Mouse (Mus musculus): ENCODE results near the gene Hydin. TPM values are rescaled to one million over a fixed set of nuclear protein-coding genes. Genes with fewer than 3 reads are reported as not detected.
"Not testable (repeated sequence)": the region's sequence is repeated elsewhere in the genome, so short reads cannot be mapped to it uniquely, and the experiment has no call there.

Gene Hydin
- polyA plus RNA-seq, 1 experiment = 0.07 TPM

DNA sequence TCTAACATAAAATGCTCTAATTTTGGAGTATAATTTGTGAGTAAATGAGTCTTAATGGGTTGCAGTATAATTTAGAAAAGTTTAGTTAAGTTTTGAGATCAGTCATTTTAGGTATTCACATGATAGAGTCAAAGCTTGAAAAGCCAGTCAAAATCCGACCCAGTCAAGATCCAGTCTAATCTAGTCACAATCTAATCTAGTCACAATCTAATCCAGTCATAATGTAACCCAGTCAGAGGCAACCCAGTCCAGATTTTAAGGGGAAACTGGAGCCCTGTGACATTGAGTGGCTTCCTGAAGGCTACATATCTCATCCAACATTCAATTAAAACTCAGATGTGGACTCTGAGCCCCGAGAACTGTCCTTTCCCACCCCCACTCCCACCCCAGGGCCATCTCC is 72.7 kb downstream of the Hydin start:
- DNase-seq (ENCODE audit: low spot score) = no peak

DNA sequence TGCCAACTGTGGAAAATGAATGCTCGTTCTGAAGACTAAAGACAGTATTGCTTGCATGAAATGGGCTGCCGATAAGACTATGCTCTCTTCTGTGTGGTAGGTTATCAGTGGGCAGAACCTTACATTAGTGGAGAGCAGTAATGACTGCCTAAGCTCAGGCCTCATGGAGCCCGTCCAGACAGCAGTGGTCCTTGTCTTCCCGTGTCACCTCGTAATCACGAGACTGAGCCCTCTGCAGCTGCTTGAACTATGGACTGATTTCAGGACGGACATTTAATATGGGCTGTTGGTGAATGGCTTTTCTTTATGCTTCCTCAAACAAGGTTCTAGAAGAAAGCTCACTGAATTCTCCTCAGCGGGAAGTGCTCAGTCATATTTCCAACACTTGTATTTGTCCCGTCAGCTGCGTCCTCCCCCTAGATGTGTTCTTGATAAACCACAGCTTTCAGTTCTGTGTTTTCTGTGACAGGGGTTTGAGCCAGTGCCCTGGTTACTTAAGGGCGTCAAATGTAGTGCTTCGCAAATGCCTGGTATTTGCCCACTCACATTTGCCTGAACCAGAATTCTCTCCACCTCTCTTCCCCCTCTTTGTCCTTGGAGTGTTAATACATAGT is 73.4 kb downstream of the Hydin start:
- DNase-seq (ENCODE audit: low spot score) = no peak

GRCm38 (mm10) chr8:110345697-110346394 is 79.1 kb downstream of the Hydin start:
- no peak for DNase-seq (ENCODE audit: low spot score)

DNA sequence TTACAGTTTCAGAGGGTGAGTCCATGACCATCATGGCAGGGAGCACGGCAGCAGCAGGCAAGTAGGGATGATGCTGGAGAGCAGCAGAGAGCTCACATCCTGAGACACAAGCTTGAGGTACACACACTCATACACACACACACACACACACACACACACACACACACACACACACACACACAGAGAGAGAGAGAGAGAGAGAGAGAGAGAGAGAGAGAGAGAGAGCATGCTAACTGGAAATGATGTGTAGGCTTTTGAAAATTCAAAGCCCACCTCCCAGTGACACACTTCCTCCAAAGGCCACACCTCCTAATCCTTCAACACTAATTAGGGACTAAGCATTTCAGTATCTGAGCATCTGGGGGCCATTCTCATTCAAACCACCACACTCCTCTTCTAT is 80.1 kb downstream of the Hydin start:
- no peak for DNase-seq (ENCODE audit: low spot score)

GRCm38 (mm10) chr8:110350725-110351124 is 83.9 kb downstream of the Hydin start:
- DNase-seq (ENCODE audit: low spot score) = no peak

DNA sequence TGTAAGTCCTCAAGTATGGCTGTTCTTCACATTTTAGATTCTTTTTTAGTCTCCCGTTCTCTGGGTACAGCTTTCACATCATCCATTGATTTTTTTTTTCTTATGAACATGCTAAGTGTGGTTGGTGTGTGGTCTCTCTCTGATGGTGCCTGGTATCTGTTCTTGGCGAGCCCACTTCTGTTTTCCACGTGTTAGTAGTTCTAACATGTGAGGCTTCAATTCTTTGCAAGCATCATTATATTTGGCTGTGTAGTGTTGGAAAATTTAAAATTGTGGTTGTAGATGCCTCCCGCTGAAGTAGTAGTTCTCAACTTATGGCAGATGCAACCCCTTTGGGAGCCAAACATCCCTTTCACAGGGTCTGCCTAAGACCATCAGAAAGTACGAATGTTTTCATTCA is 85.1 kb downstream of the Hydin start:
- DNase-seq (ENCODE audit: low spot score) = no peak

DNA sequence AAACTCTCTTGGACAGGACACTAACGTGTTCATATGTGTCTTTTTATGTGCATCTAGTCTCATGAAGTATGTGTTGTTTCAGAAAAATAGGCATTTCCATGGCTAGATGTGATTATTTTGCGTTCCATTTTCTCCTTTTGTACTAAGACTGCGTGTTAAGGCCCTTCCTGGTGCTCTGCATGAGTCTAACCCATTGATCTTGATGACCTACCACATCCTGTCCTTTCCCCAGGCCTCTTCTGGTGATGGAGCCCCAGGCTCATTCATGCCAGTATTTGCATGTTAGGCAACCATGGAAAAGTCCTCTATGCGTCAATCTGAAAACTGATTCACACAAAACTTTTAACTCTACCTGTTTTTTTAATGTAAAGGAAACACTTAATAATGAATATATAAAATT is 96.2 kb downstream of the Hydin start:
- no peak for DNase-seq (ENCODE audit: low spot score)

DNA sequence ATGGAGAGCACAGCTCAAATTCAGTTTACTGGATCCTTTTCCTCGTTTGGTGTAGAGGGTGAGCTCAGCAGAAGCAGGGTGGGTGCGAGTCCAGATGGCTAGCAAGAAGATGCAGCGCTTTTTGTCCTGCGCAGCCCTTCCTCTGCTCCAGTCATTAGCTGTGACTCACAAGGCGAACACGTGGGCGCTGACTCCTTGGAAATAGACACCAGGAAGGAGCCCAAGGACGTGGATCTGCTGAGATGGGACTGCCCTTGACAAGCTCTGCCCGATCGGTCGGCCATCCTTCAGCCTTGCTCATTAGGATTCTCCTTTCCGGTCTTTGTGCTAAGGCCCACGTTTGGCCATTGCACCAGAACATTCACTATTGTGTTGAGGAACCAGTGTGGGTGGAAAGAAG is 106.1 kb downstream of the Hydin start:
- DNase-seq (ENCODE audit: low spot score) = no peak

GRCm38 (mm10) chr8:110373695-110374094 is 106.9 kb downstream of the Hydin start:
- DNase-seq (ENCODE audit: low spot score) = no peak

DNA sequence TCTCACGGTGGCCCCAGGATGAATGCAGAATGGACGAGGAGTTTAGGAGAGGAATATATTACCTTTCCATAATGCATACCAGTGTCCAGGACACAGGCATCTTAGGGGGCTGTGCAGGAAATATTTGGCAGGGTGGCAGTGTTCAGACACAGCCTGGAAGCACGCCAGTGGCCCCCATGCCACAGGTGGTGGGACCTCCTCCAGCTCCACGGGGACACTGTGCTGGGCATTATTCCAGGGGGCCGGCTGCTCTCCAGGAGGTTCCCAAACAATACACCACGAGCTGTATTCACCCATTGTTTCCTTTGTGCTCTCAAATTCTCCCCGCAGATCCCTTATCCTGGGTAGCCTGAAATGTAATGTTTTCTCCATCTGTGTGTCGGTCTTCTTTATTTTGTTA is 116.0 kb downstream of the Hydin start:
- no peak for DNase-seq (ENCODE audit: low spot score)

DNA sequence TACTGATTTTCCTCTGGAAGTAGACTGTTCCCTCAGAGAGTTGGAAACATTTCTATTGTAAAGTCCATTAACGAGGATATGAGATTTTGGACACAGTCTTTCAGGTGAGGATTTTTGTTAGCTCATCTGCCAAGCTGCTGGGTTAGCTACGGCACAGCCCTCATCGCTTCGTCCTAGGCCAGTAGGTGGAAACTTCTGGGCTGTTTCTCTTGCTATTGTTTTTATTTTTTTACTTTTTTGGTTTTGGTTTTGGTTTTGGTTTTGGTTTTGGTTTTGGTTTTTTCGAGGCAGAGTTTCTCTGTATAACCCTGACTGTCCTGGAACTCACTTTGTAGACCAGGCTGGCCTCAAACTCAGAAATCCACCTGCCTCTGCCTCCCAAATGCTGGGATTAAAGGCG is 117.9 kb downstream of the Hydin start:
- DNase-seq (ENCODE audit: low spot score) = not testable (repeated sequence)

DNA sequence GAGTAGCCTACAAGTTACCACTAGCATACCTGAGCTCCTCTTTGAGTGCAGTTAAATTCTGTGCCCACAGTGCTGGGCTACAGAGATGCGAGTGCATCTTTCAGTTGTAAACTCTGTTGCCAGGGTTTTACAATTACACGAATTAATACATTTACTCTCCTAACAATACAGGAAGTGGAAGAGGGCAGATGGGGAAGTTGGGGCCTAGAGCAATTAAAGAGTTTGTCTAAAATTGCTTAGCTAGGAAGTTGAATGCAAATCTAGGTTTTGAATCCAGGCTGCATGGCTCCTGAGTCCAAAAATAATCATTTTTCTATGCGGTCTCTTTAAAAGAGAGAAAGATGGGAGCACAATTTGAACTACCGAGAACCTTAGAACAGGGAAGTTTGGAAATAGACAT is 128.9 kb downstream of the Hydin start:
- DNase-seq (ENCODE audit: low spot score) = no peak

GRCm38 (mm10) chr8:110400536-110400935 is 133.8 kb downstream of the Hydin start:
- DNase-seq (ENCODE audit: low spot score) = no peak

DNA sequence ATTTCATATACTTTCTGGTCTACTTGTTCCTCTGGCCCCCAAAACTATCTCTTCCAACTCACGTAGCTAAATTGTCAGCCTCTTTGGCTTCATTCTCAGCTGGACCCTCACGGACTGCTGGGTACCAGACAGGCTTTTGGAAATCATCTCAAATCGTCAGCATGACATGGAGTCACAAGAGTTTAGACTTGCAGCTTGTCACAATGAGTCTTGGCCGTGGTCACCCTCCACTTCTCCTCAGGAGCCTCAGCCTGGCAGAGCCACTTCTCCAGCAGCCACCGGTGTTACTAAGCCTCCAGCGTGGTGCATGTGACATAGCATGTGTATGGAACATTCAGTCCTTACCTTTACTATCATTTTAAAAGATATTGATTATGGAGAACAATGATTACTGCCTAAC is 135.5 kb downstream of the Hydin start:
- no peak for DNase-seq (ENCODE audit: low spot score)

- no peak for DNase-seq (ENCODE audit: low spot score)
These were observed 137.7 kb downstream of the Hydin start for GRCm38 (mm10) chr8:110404516-110404915.

DNA sequence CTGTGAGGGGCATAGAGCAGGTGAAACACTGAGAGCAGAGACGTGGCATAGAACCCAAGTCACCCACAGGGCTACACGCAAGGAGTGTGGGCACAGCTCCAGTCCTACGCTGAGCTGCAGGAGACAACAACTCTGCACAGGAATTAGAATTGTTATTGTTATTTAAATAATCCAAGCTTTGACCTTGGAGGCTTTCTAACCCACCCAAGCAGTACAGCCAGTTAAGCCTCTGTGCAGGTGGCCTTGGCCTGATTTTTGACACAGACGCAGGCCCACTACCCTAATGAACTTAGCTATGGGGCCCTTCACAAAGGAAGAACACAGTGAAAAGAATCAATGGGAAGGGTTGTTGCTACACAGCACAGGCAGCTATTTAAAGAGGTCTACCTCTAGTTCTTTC is 148.3 kb downstream of the Hydin start:
- DNase-seq (ENCODE audit: low spot score) = no peak

DNA sequence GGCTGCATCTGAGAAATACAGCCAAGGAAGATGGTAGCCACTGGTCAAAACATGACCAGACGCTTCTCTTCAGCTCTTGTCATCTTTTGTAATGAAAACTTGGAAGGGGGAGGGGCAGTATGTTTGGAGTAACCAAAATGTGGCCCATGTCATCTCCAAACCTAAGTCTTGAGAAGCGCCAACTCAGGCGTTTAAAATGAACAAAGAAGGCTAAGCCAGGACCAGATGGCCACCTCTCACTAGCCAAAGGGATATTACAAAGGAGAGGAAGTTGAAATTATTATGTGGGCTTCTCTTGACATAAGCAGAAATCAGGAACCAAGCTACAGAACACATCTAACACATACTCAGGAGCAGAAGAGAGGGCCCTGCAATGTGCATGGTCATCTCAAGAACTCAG is 150.2 kb downstream of the Hydin start:
- DNase-seq (ENCODE audit: low spot score) = no peak

- DNase-seq (ENCODE audit: low spot score) = no peak
These were observed 151.0 kb downstream of the Hydin start for GRCm38 (mm10) chr8:110417801-110418200.

DNA sequence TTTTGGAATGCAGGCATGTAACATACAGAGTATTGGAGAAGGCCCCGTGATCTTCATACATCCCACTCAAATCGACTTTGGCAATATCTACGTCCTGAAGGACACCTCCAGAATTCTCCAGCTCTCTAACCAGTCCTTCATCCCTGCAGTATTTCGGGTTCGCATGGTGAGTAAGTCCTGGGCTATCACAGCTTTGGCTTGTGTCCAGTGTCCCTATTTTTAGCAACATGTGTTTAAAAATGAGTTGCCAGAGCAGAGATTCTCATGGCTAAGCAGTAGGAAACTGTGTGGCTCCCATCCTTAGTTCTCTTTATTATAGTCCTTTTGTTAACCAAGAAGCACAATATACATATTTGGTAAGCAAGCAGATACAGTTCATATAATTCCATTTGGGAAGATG is 152.9 kb downstream of the Hydin start:
- no peak for DNase-seq (ENCODE audit: low spot score)

GRCm38 (mm10) chr8:110420221-110420620 is 153.4 kb downstream of the Hydin start:
- DNase-seq (ENCODE audit: low spot score) = no peak

- DNase-seq (ENCODE audit: low spot score) = no peak
These were observed 157.4 kb downstream of the Hydin start for GRCm38 (mm10) chr8:110424146-110424545.

- DNase-seq (ENCODE audit: low spot score) = no peak
These were observed 164.6 kb downstream of the Hydin start for GRCm38 (mm10) chr8:110431340-110431739.

DNA sequence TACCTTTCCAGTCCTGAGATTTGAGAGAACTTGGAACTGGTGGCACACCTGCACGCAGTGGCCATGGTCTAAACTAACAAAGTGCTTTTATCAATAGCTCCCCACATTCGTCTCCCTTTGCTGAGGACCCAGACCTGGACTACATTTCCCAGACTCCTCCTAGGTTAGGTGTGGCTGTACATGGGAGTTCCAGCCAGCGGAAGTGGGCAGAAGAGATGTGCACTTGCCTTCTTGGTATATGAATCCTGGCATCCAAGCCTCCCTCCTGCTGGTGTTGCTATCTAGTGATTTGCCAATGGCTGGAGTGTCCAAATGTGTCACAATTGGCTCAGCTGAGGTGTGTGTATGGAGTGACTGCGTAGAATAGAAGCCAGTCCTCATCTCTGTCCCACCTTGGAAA is 173.8 kb downstream of the Hydin start:
- DNase-seq (ENCODE audit: low spot score) = no peak

- DNase-seq (ENCODE audit: low spot score) = no peak
These were observed 177.5 kb downstream of the Hydin start for GRCm38 (mm10) chr8:110444276-110444675.

Measured in urinary bladder, adult 2 months (tissue).